Mouse (Mus musculus) C2C12 (cell line): ENCODE results near the gene Brd3. TPM values are rescaled to one million over a fixed set of nuclear protein-coding genes. Genes with fewer than 3 reads are reported as not detected.
A peak's percentile ranks its signal among the peaks of the same experiment; 100 is the strongest.

Experiments
- H3K27me3 ChIP-seq: one replicate; pipeline ENCODE4 v1.6.1; 2011; ENCODE audit not compliant: control insufficient read depth, insufficient read depth, insufficient read length
- H3K36me3 ChIP-seq: one replicate; pipeline ENCODE4 v1.6.1; 2011; ENCODE audit not compliant: control insufficient read depth, insufficient read depth
- H3K4me3 ChIP-seq: one replicate; pipeline ENCODE4 v1.5.1; 2011; ENCODE audit warnings: mild to moderate bottlenecking, control low read depth; ENCODE audit not compliant: poor library complexity, insufficient read depth, severe bottlenecking
- H3K79me2 ChIP-seq: one replicate; pipeline ENCODE4 v1.6.1; 2011; ENCODE audit not compliant: control insufficient read depth, insufficient read depth
- H3K79me3 ChIP-seq: one replicate; pipeline ENCODE4 v1.6.1; 2011; ENCODE audit warnings: low read depth, control low read depth
- H3ac ChIP-seq: one replicate; pipeline ENCODE3; 2011; ENCODE audit warnings: low read depth; ENCODE audit not compliant: control insufficient read depth, insufficient read length
- CEBPB ChIP-seq: IDR thresholded peaks from one replicate; pipeline ENCODE4 v1.6.1; 2011; ENCODE audit warnings: low read depth, mild to moderate bottlenecking, control low read depth, moderate library complexity
- CTCF ChIP-seq: IDR thresholded peaks from one replicate; pipeline ENCODE4 v1.5.1; 2011; ENCODE audit not compliant: control insufficient read depth, insufficient read depth, insufficient read length
- FOSL1 ChIP-seq: IDR thresholded peaks from one replicate; pipeline ENCODE4 v1.8.0; 2011; ENCODE audit warnings: mild to moderate bottlenecking, low read length; ENCODE audit not compliant: poor library complexity, insufficient read depth, severe bottlenecking
- MAX ChIP-seq: IDR thresholded peaks from one replicate; pipeline ENCODE4 v1.6.1; 2011; ENCODE audit warnings: mild to moderate bottlenecking, control low read depth
- MYOD1 ChIP-seq: IDR thresholded peaks from one replicate; pipeline ENCODE4 v1.6.1; 2011; ENCODE audit warnings: low read depth; ENCODE audit not compliant: control insufficient read depth, insufficient read length
- MYOG ChIP-seq: IDR thresholded peaks from one replicate; pipeline ENCODE4 v1.6.1; 2011; ENCODE audit not compliant: control insufficient read depth, insufficient read length; ENCODE audit errors: extremely low read depth
- USF1 ChIP-seq: IDR thresholded peaks from one replicate; pipeline ENCODE4 v1.6.1; 2011; ENCODE audit warnings: low read depth, mild to moderate bottlenecking, control low read depth, moderate library complexity
- polyA plus RNA-seq: library from polyadenylated mRNA; unstranded; fragments of >200 nt; fragmentation: generic; extraction: Trizol; gene quantifications from one replicate; pipeline ENCODE4 v1.2.1, GENCODE M21; 2012; ENCODE audit warnings: missing spikeins

Gene Brd3
- polyA plus RNA-seq, 1 experiment, result 21.6 TPM

- no peaks in the 10 kb centered on the region for H3K36me3 ChIP-seq
- TF ChIP-seq CEBPB (peak; percentile 20), USF1 (no peak), FOSL1 (no peak)
- no peak overlapping the region for H3ac ChIP-seq
- H3K27me3 ChIP-seq, result no peaks in the 10 kb centered on the region
- peaks cover 100% of the 10 kb centered on the region for H3K79me2 ChIP-seq
- H3K79me3 ChIP-seq, result peaks cover 42% of the 10 kb centered on the region
- no peak overlapping the region for H3K4me3 ChIP-seq
Observed at GRCm38 (mm10) chr2:27415060-27415783, 92.2 kb downstream of the Brd3 start.

GRCm38 (mm10) chr2:27413936-27414657 is 93.4 kb downstream of the Brd3 start:
- H3K27me3 ChIP-seq, result no peaks in the 10 kb centered on the region
- H3ac ChIP-seq, result peak overlapping the region; percentile 46
- no peak overlapping the region for H3K4me3 ChIP-seq
- H3K79me3 ChIP-seq, result peaks cover 40% of the 10 kb centered on the region
- peaks cover 100% of the 10 kb centered on the region for H3K79me2 ChIP-seq
- peak; percentile 53 for TF ChIP-seq MYOD1
- no peak for TF ChIP-seq CEBPB
- no peaks in the 10 kb centered on the region for H3K36me3 ChIP-seq

GRCm38 (mm10) chr2:27413582-27413935 is 93.9 kb downstream of the Brd3 start:
- Histone ChIP-seq H3K27me3 (no peaks in the 10 kb centered on the region), H3K79me3 (peaks cover 41% of the 10 kb centered on the region), H3K79me2 (peaks cover 100% of the 10 kb centered on the region), H3K4me3 (no peak overlapping the region), H3ac (peak overlapping the region; percentile 46), H3K36me3 (no peaks in the 10 kb centered on the region)
- TF ChIP-seq MYOD1, result no peak
- TF ChIP-seq CEBPB, result no peak
- TF ChIP-seq MAX, result no peak
- TF ChIP-seq FOSL1, result no peak
- no peak for TF ChIP-seq USF1

GRCm38 (mm10) chr2:27412245-27412800 is 95.1 kb downstream of the Brd3 start:
- H3K4me3 ChIP-seq, result no peak overlapping the region
- TF ChIP-seq FOSL1 (no peak), CTCF (no peak), USF1 (no peak), MYOD1 (no peak), MYOG (no peak), MAX (no peak), CEBPB (no peak)
- H3K79me3 ChIP-seq, result peaks cover 42% of the 10 kb centered on the region
- peaks cover 100% of the 10 kb centered on the region for H3K79me2 ChIP-seq
- no peaks in the 10 kb centered on the region for H3K27me3 ChIP-seq
- H3K36me3 ChIP-seq, result no peaks in the 10 kb centered on the region
- H3ac ChIP-seq, result no peak overlapping the region

- H3K4me3 ChIP-seq, result no peak overlapping the region
- H3ac ChIP-seq, result no peak overlapping the region
- peaks cover 42% of the 10 kb centered on the region for H3K79me3 ChIP-seq
- H3K79me2 ChIP-seq, result peaks cover 100% of the 10 kb centered on the region
- H3K27me3 ChIP-seq, result no peaks in the 10 kb centered on the region
- no peaks in the 10 kb centered on the region for H3K36me3 ChIP-seq
- TF ChIP-seq CTCF (no peak), FOSL1 (no peak), MYOG (no peak), MAX (no peak), MYOD1 (no peak), CEBPB (no peak), USF1 (no peak)
Observed at GRCm38 (mm10) chr2:27411688-27412174, 95.7 kb downstream of the Brd3 start.
